Mouse (Mus musculus) right cerebral cortex, postnatal 4 days (tissue): ENCODE results near the gene Hunk.

Source experiments
- DNase-seq: peaks from one replicate; pipeline ENCODE4 v3.0.0-alpha.2; 2022

Hunk gene

GRCm38 (mm10) chr16:90439493-90439892 lies 53.7 kb downstream of the Hunk start:
- DNase-seq: no peak

GRCm38 (mm10) chr16:90440654-90441053 lies 54.8 kb downstream of the Hunk start:
- DNase-seq: no peak

GRCm38 (mm10) chr16:90442991-90443390 lies 57.2 kb downstream of the Hunk start:
- DNase-seq: no peak

- no peak for DNase-seq
Observed at GRCm38 (mm10) chr16:90453197-90453596, 67.4 kb downstream of the Hunk start.

- DNase-seq: no peak
Observed at GRCm38 (mm10) chr16:90456495-90457125, 70.8 kb downstream of the Hunk start.

- no peak for DNase-seq
Observed at GRCm38 (mm10) chr16:90458899-90459610, 73.2 kb downstream of the Hunk start.

GRCm38 (mm10) chr16:90461304-90461905 lies 75.6 kb downstream of the Hunk start:
- DNase-seq: no peak

- DNase-seq: no peak
Observed at GRCm38 (mm10) chr16:90462728-90463275, 77.0 kb downstream of the Hunk start.

GRCm38 (mm10) chr16:90465154-90465553 lies 79.3 kb downstream of the Hunk start:
- no peak for DNase-seq

- DNase-seq: no peak
Observed at GRCm38 (mm10) chr16:90468286-90468685, 82.5 kb downstream of the Hunk start.

GRCm38 (mm10) chr16:90475701-90476229 lies 90.0 kb downstream of the Hunk start:
- DNase-seq: no peak

- no peak for DNase-seq
Observed at GRCm38 (mm10) chr16:90481612-90482011, 95.8 kb downstream of the Hunk start.

- no peak for DNase-seq
Observed at GRCm38 (mm10) chr16:90483341-90483740, 97.5 kb downstream of the Hunk start.

- DNase-seq: no peak
Observed at GRCm38 (mm10) chr16:90485125-90485524, 99.3 kb downstream of the Hunk start.

- no peak for DNase-seq
Observed at GRCm38 (mm10) chr16:90485599-90485998, 99.8 kb downstream of the Hunk start.

- DNase-seq: no peak
Observed at GRCm38 (mm10) chr16:90490066-90490465, 104.3 kb downstream of the Hunk start.

GRCm38 (mm10) chr16:90491898-90492499 lies 106.2 kb downstream of the Hunk start:
- DNase-seq: peak; percentile 25

- no peak for DNase-seq
Observed at GRCm38 (mm10) chr16:90496930-90497329, 111.1 kb downstream of the Hunk start.

- DNase-seq: no peak
Observed at GRCm38 (mm10) chr16:90497749-90498464, 112.1 kb downstream of the Hunk start.

GRCm38 (mm10) chr16:90500809-90501208 lies 115.0 kb downstream of the Hunk start:
- no peak for DNase-seq

- no peak for DNase-seq
Observed at GRCm38 (mm10) chr16:90505252-90505651, 119.4 kb downstream of the Hunk start.

- DNase-seq: no peak
Observed at GRCm38 (mm10) chr16:90505680-90506079, 119.9 kb downstream of the Hunk start.
